Mouse (Mus musculus): Measurements from ENCODE around the gene Nav2. TPM values are rescaled to one million over a fixed set of nuclear protein-coding genes. Genes with fewer than 3 reads are reported as not detected.

The Nav2 gene
- polyA plus RNA-seq, 1 experiment = 32.5 TPM

DNA sequence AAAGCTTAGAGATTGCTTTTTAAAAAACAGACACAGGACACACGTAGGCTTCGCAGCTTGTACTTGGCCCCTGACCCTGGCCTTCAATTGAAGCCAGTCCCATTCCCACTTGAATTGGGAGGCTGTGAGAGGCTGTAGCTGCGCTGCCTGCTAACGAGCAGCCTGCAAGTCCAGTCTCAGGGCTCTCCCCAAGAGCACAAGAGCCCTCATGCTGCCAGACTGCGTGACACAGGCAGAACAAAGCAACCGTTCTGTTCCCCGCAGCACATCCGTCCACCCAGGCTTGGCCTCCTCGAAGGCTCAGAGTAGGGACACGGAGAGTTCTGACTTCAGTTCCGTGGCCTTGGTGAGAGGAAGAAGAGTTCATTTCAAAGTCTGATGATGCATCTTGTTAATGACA lies 587.6 kb downstream of the Nav2 start:
- peaks cover 14% of the 10 kb centered on the region for H3K4me1 ChIP-seq (ENCODE audit: control insufficient read depth, insufficient read depth, low read length)
- no peaks in the 10 kb centered on the region for H3K27me3 ChIP-seq (ENCODE audit: control insufficient read depth, insufficient read depth, low read length)
- no peak for DNase-seq
- H3K27ac ChIP-seq (ENCODE audit: insufficient read depth, low read length) = no peak overlapping the region
- WGBS = 47% methylated on average over 11 of the region's 11 CpGs
- no peak overlapping the region for H3K4me3 ChIP-seq (replicated peaks; ENCODE audit: insufficient read depth, low read depth, low read length)
- TF ChIP-seq POLR2A (IDR thresholded peaks at IDR 0.05; ENCODE audit: borderline replicate concordance, insufficient read depth, low read length) (no peak), CTCF (IDR thresholded peaks at IDR 0.05; ENCODE audit: borderline replicate concordance, insufficient read depth, low read depth, low read length) (no peak)

DNA sequence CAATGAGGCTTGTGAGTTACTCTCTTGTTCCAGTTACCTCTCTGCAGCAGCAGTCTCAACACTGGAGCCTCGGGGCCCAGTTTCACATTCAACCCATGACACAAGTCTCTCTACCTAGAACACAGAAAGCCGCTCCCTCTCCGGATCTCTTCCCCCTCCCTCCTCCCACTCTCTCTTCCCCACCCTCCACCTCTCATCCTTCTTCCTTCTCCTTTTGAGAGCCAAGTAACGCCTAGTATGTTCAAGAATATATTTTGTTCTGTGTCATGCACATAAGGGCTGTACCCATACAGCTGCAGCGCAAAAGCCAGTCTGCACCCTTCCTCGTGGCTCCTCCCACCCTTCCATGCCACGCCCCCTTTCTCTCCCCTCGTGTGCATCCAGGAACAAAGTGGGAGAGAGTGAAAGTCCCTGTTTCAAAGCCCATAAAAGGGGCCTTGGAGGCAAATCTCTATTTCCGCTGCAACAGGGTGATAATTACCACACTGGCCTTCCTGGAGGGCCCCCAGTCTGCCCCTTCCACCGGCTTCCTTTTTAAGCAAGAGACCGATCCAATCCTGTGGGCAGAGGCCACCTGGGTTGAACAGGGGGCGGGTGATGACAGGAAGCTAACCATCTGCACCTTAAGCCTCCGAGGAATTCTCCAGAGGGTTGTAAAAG lies 588.4 kb downstream of the Nav2 start:
- WGBS = 38% methylated on average over 13 of the region's 13 CpGs
- Histone ChIP-seq H3K4me3 (replicated peaks; ENCODE audit: insufficient read depth, low read depth, low read length) (no peak overlapping the region), H3K4me1 (ENCODE audit: control insufficient read depth, insufficient read depth, low read length) (peaks cover 17% of the 10 kb centered on the region), H3K27ac (ENCODE audit: insufficient read depth, low read length) (peak overlapping the region; percentile 7; the same call in 1 of the 2 replicates), H3K27me3 (ENCODE audit: control insufficient read depth, insufficient read depth, low read length) (no peaks in the 10 kb centered on the region)
- DNase-seq = no peak
- TF ChIP-seq POLR2A (IDR thresholded peaks at IDR 0.05; ENCODE audit: borderline replicate concordance, insufficient read depth, low read length) = no peak

DNA sequence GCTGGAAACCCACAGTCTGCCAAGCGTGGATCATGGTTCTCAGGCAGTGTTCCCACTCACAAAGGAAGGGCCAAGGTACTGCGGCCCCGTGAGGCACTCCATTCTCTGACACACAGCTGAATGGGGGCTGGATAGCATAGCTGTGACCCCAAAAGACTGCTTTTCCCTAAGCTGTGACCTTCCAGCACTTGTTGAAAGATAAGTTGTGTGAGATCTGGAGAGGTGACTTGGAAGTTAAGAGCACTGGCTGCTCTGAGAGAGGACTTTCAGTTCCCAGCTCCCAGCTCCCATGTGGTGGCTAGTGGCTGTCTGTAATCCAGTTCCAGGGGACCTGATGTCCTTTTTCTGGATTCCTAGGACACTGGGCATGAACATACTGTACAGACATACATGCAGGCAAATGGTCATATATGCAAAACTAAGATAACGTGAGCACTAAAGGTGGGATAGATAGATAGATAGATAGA lies 588.9 kb downstream of the Nav2 start:
- H3K27ac ChIP-seq (ENCODE audit: insufficient read depth, low read length) = peak overlapping the region; percentile 7; the same call in 1 of the 2 replicates
- H3K27me3 ChIP-seq (ENCODE audit: control insufficient read depth, insufficient read depth, low read length) = no peaks in the 10 kb centered on the region
- TF ChIP-seq CTCF (IDR thresholded peaks at IDR 0.05; ENCODE audit: borderline replicate concordance, insufficient read depth, low read depth, low read length) (no peak), POLR2A (IDR thresholded peaks at IDR 0.05; ENCODE audit: borderline replicate concordance, insufficient read depth, low read length) (no peak)
- no peak overlapping the region for H3K4me3 ChIP-seq (replicated peaks; ENCODE audit: insufficient read depth, low read depth, low read length)
- 28% methylated on average over 4 of the region's 4 CpGs for WGBS
- H3K4me1 ChIP-seq (ENCODE audit: control insufficient read depth, insufficient read depth, low read length) = peaks cover 17% of the 10 kb centered on the region
- DNase-seq = no peak

DNA sequence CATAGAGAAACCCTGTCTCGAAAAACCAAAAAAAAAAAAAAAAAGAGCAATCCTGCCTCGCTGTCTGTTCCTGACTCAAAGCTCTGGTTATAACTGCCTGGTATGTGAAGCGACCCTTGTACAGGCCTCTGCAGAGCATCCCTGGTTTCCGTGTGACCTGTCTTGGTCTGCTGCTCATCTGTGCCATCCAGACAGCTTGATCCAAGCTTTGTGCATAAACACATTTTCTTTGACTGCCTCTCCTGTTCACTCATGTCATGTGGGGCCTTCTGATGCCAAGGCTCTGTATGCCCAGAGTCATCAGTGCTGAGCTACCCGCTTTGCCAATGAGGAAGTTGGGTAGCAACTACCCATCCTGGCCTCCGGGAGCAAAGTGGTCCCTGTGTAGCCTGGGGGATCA lies 591.1 kb downstream of the Nav2 start:
- no peak for DNase-seq
- Histone ChIP-seq H3K4me3 (replicated peaks; ENCODE audit: insufficient read depth, low read depth, low read length) (no peak overlapping the region), H3K27ac (ENCODE audit: insufficient read depth, low read length) (no peak overlapping the region), H3K4me1 (ENCODE audit: control insufficient read depth, insufficient read depth, low read length) (peaks cover 17% of the 10 kb centered on the region), H3K27me3 (ENCODE audit: control insufficient read depth, insufficient read depth, low read length) (no peaks in the 10 kb centered on the region)
- TF ChIP-seq POLR2A (IDR thresholded peaks at IDR 0.05; ENCODE audit: borderline replicate concordance, insufficient read depth, low read length) (no peak), CTCF (IDR thresholded peaks at IDR 0.05; ENCODE audit: borderline replicate concordance, insufficient read depth, low read depth, low read length) (no peak)
- 69% methylated on average over 6 of the region's 6 CpGs for WGBS

DNA sequence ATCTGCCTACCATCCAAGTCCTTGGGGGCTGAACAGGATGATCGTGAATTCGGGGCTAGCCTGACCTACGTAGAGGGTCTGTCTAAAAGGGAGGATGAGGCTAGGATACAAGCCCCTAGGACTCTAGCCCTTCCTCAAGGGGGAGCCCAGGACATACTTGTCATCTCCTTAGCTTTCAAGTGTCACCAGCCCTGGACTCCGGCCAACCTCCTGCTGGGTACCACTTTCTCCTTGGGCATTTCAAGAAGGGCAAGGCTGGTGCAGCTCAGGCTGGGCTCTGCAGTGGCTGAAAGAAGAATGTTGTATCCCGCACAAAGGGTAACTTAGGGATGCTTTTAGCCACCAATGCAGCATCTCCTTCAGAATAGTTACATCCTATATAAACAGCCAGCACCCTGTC lies 592.4 kb downstream of the Nav2 start:
- no peak overlapping the region for H3K27ac ChIP-seq (ENCODE audit: insufficient read depth, low read length)
- TF ChIP-seq POLR2A (IDR thresholded peaks at IDR 0.05; ENCODE audit: borderline replicate concordance, insufficient read depth, low read length) = no peak
- no peak for TF ChIP-seq CTCF (IDR thresholded peaks at IDR 0.05; ENCODE audit: borderline replicate concordance, insufficient read depth, low read depth, low read length)
- WGBS = 88% methylated on average over 5 of the region's 5 CpGs
- peaks cover 17% of the 10 kb centered on the region for H3K4me1 ChIP-seq (ENCODE audit: control insufficient read depth, insufficient read depth, low read length)
- H3K4me3 ChIP-seq (replicated peaks; ENCODE audit: insufficient read depth, low read depth, low read length) = no peak overlapping the region
- peak in 1 of 2 experiments; percentile 39 for DNase-seq
- no peaks in the 10 kb centered on the region for H3K27me3 ChIP-seq (ENCODE audit: control insufficient read depth, insufficient read depth, low read length)

DNA sequence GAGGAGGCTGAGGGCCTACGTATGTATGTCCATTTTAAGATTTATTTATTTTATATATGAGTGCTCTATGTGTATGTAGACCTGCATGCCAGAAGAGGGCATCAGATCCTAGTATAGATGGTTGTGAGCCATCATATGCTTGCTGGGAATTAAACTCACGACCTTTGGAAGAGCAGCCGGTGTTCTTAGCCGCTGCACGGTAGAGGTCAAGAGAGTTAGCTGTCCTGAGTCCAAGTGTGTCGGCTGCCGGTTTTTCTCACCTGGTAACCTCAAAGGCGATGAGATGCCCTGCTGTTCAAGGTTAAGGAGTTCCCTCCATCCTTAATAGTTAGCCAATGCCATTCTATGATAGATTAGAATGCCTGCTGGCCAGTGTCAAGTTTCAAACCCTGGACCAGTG lies 594.9 kb downstream of the Nav2 start:
- Histone ChIP-seq H3K4me1 (ENCODE audit: control insufficient read depth, insufficient read depth, low read length) (peaks cover 8% of the 10 kb centered on the region; the same call in 1 of the 2 replicates), H3K27me3 (ENCODE audit: control insufficient read depth, insufficient read depth, low read length) (no peaks in the 10 kb centered on the region), H3K27ac (ENCODE audit: insufficient read depth, low read length) (no peak overlapping the region), H3K4me3 (replicated peaks; ENCODE audit: insufficient read depth, low read depth, low read length) (no peak overlapping the region)
- no peak for TF ChIP-seq POLR2A (IDR thresholded peaks at IDR 0.05; ENCODE audit: borderline replicate concordance, insufficient read depth, low read length)
- no peak for TF ChIP-seq CTCF (IDR thresholded peaks at IDR 0.05; ENCODE audit: borderline replicate concordance, insufficient read depth, low read depth, low read length)
- no peak for DNase-seq
- WGBS = 76% methylated on average over 8 of the region's 8 CpGs

DNA sequence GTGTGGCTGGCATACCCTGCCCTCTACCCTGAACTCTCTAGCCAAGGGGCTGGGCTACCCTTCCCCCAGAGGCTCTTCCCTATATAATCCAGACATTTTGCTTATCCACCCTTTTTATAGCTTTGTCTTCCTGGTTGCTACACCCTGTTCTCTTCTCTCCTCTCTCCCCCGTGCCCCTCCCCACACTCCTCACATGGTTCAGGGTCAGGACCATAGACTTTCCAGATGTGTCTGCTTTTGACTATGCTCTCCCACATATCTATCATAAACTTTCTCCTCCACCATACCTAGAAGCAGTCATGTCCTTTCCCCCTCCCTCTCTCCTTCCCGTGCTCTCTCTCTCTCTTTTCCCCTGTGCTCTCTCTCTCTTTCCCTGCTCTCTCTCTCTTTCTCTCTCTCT lies 595.4 kb downstream of the Nav2 start:
- H3K27me3 ChIP-seq (ENCODE audit: control insufficient read depth, insufficient read depth, low read length) = no peaks in the 10 kb centered on the region
- no peak for DNase-seq
- no peak for TF ChIP-seq CTCF (IDR thresholded peaks at IDR 0.05; ENCODE audit: borderline replicate concordance, insufficient read depth, low read depth, low read length)
- TF ChIP-seq POLR2A (IDR thresholded peaks at IDR 0.05; ENCODE audit: borderline replicate concordance, insufficient read depth, low read length) = no peak
- H3K4me3 ChIP-seq (replicated peaks; ENCODE audit: insufficient read depth, low read depth, low read length) = no peak overlapping the region
- peaks cover 8% of the 10 kb centered on the region; the same call in 1 of the 2 replicates for H3K4me1 ChIP-seq (ENCODE audit: control insufficient read depth, insufficient read depth, low read length)
- no peak overlapping the region for H3K27ac ChIP-seq (ENCODE audit: insufficient read depth, low read length)
- WGBS = 69% methylated on average over 2 of the region's 2 CpGs

DNA sequence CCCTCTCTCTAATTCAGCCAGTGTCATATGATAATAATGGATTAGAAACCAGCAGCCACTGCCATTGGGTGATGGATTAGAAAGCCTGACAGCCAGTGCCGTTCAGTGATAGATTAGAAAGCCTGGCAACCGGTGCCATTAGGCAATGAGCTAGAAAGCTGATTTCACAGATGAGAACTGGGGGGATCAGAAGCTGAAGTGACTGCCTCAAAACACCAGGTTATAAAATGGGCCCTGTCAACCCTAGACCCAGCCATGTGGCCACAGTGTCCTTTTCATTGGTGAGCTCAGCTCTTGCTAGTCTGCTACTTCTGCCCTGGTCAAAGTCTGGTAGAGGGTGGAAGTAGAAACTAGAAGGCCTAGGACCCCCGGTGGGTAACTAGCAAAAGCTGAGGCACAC lies 595.8 kb downstream of the Nav2 start:
- DNase-seq = no peak
- WGBS = 34% methylated on average over 3 of the region's 3 CpGs
- peaks cover 8% of the 10 kb centered on the region; the same call in 1 of the 2 replicates for H3K4me1 ChIP-seq (ENCODE audit: control insufficient read depth, insufficient read depth, low read length)
- H3K4me3 ChIP-seq (replicated peaks; ENCODE audit: insufficient read depth, low read depth, low read length) = no peak overlapping the region
- H3K27me3 ChIP-seq (ENCODE audit: control insufficient read depth, insufficient read depth, low read length) = no peaks in the 10 kb centered on the region
- TF ChIP-seq CTCF (IDR thresholded peaks at IDR 0.05; ENCODE audit: borderline replicate concordance, insufficient read depth, low read depth, low read length) = no peak
- TF ChIP-seq POLR2A (IDR thresholded peaks at IDR 0.05; ENCODE audit: borderline replicate concordance, insufficient read depth, low read length) = no peak
- H3K27ac ChIP-seq (ENCODE audit: insufficient read depth, low read length) = no peak overlapping the region

All from cerebellum, adult 2 months (tissue).